Mouse (Mus musculus): ENCODE measurements around the gene Olfr1160. TPM values are rescaled to one million over a fixed set of nuclear protein-coding genes. Genes with fewer than 3 reads are reported as not detected.
"Not testable (repeated sequence)": the region's sequence is repeated elsewhere in the genome, so short reads cannot be mapped to it uniquely, and the experiment has no call there.

The Olfr1160 gene
- not detected for total RNA-seq (2021)
- long read RNA-seq, experiment 1 = 0 reads
- long read RNA-seq, experiment 2 = 0 reads

DNA sequence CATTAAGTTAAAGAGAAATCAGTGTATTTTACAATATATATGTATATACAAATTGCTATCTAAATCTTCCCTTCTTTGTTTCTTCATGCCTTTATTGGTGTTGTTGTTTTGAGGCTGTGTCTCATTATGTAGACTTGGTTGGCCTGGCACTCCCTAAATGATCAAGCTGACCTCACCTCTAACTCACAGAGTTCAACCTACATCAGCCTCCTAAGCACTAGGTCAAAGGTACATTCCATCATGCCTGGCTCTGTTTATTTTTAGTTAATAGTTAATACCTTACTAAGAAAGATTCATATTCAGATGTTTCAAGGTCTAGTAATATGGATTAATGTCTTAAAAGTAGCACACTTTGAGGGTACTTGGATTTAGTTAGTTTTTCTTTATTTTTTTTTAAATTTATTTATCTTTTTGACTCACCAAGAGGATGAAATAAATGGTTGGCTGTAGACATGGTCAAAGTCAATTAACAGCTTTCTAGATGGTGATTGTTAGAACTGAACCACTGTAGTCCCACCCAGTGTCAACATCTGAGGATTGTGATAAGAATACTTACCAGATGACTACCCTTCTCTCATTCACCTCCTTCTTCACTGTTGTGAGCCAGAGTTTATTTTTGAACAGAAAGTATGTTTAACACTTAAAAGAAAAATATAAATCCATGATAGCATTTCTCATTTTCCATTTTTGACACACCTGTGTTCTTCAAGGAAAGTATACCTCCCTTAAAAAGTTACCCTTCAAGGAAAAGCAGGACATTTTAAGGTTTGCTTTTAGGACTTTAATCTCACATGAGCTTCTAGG lies at the start of gene Olfr1160:
Olfr1160 (minus strand) TSS at position 754 of the 804 bp plus-strand sequence.
- no peak for DNase-seq
- intact Hi-C loops (cut with DNase I; ENCODE audit: low total_unique reads) = no loop called here

DNA sequence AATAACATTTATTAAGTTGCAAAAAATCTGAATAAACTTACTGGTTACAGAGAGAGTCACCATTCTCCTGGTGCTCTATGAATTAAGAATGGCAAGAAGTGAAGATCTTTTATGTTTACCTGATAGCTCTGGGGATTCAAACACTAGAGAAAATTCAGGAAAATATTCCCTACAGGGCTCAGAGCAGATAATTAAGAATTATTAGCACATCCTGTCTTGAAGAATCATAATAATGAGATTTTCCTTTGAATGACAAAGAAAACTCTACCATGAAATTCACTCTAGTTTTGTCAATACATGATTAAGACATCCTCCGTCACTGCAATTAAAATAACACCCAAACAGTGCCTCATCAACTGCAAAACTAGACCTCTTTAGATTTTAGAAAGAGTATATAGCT lies 43.0 kb upstream of the Olfr1160 start, which contains the start of gene Olfr1162:
Olfr1162 (minus strand) TSS at position 101 of the 400 bp plus-strand sequence.
- intact Hi-C loops (cut with DNase I; ENCODE audit: low total_unique reads) = no loop called here
- no peak for DNase-seq

DNA sequence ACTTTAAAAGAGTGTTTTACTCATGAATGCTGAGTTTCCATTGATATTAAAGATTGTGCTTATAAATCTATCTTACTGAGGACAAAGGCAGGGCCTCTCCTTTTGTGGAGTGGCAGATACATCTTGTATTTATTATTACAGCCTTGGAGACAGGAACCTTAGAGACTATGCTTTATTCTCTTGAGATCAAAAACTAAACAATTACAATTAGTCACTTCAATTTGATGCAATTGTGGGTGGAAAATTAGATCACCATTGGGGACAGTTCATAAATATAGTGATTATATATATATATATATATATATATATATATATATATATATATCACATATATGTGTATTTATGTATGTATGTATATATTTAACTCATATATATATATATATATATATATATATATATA lies 29.5 kb upstream of the Olfr1160 start, which contains the start of gene Olfr73:
Olfr73 (minus strand) TSS at position 101 of the 400 bp plus-strand sequence.
- intact Hi-C loops (cut with DNase I; ENCODE audit: low total_unique reads) = no loop called here
- DNase-seq = no peak

DNA sequence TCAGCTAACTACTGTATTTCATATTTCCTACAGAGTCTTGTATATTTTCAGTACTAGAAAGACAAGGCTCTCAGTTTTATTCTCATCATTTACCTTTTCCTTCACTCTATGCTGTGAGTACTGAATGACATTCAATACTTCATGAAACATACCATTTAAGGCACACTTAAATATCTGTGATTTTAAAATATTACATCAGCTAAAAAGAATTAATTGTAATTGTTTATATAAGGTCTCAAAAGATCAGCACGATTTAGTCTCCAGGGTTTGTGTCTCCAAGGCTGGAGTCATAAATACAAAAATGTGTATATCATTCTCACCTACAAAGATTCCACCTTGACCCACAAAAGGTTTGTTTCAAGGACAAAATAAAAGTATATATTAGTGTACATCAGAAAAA lies 14.4 kb upstream of the Olfr1160 start, which contains the start of gene Olfr1161:
Olfr1161 (plus strand) TSS at position 301 of the 400 bp plus-strand sequence.
- intact Hi-C loops (cut with DNase I; ENCODE audit: low total_unique reads); DNase-seq: not testable (repeated sequence)

DNA sequence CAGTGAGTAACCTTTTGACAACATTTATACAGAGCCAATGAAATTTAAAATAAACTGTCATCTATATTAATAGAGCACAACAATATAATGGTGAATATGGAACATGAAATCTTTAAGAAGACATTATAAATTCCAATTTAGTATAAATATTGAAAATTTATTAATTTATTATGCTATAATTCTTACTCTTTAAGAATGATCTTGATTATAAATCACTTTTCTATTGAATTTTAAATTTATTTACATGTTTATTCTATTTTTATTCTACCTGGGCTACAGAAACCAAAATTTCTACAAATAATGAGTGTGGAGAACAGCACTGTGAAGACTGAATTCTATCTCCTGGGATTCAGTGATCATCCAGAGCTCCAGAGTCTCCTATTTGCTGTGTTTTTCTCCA lies 18.3 kb downstream of the Olfr1160 start, which contains the start of gene Olfr1158:
Olfr1158 (plus strand) TSS at position 301 of the 400 bp plus-strand sequence.
- intact Hi-C loops (cut with DNase I; ENCODE audit: low total_unique reads) = no loop called here
- DNase-seq = no peak

DNA sequence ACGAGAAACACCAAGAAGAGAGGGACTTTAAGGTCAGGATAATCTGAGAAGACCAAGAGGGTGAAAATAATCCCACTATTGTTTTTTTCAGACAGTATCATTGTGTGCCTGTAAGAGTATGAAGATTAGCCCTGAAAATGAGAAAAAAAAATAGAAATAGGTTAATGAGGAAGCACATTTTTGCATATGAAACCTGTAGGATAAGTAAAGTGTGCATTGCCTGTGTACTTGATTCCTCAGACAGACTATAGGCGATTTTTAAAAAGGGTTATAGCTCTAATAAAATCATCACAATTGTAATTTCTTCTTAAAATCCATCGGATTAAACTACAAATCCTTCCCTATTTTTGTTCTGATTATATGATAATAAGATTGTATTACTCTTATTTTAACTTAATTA lies 33.5 kb downstream of the Olfr1160 start, which contains the start of gene Olfr74:
Olfr74 (minus strand) TSS at position 101 of the 400 bp plus-strand sequence.
- intact Hi-C loops (cut with DNase I; ENCODE audit: low total_unique reads) = no loop called here

DNA sequence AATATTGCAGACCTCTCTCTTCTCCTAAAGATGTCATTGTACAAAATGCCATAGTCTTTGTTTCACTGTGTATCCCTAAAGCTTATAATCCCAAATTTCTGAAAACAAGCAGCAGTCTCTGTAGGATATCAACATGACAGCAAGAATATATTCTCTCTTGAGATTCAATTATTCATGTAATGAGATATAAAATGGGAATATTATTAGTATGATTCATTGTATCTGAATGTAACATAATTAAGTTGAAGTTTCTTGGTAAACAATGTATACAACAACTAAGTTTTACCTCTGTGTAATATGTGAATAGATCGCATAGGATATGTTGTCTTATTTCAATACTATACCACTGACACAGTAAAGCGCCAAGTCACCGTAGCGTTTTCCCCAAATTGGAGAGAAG lies 39.9 kb downstream of the Olfr1160 start, which contains the start of gene Olfr1157:
Olfr1157 (minus strand) TSS at position 101 of the 400 bp plus-strand sequence.
- intact Hi-C loops (cut with DNase I; ENCODE audit: low total_unique reads) = no loop called here
- no peak for DNase-seq

More for the DNA sequence above, 33.5 kb downstream of the Olfr1160 start, which contains the start of gene Olfr74:
- no peak for DNase-seq

DNA sequence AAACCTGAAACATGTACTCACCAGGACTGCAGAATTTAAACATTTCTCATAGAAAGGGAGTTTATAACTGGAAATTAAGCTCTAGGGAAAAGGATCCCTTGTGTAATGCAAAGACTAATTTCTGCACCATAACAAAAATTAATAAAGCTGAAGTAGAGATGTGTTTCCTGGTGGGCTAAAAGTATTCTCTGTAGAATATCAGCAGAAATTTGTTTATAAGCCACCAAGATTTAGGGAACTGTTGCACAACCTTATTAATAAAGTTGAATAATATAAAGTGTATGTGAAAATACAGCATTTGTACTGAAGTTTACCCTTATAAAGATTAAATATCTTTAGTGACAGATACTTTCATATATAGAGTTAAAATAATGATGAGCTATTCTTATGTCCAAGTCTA lies 55.1 kb downstream of the Olfr1160 start, which contains the start of gene Olfr1156:
Olfr1156 (minus strand) TSS at position 101 of the 400 bp plus-strand sequence.
- intact Hi-C loops (cut with DNase I; ENCODE audit: low total_unique reads) = no loop called here
- DNase-seq = no peak

Other genes starting within 250 kb of the Olfr1160 start
- gene Olfr152, start 228.8 kb downstream of the Olfr1160 start, total RNA-seq (2021) = not detected
- not detected for gene Olfr1143, start 207.7 kb downstream of the Olfr1160 start, total RNA-seq (2021)
- gene Olfr1145, start 198.4 kb downstream of the Olfr1160 start, total RNA-seq (2021) = not detected
- gene Olfr1148, start 177.7 kb downstream of the Olfr1160 start, total RNA-seq (2021) = not detected
- gene Olfr1150-ps1, start 164.3 kb downstream of the Olfr1160 start, total RNA-seq (2021) = not detected
- gene Olfr1151, start 152.4 kb downstream of the Olfr1160 start, total RNA-seq (2021) = not detected
- gene Olfr1152, start 141.8 kb downstream of the Olfr1160 start, total RNA-seq (2021) = not detected
- gene Olfr1153, start 113.3 kb downstream of the Olfr1160 start, total RNA-seq (2021) = not detected
- gene Olfr1154, start 103.1 kb downstream of the Olfr1160 start, total RNA-seq (2021) = not detected
- not detected for gene Olfr1155, start 63.1 kb downstream of the Olfr1160 start, total RNA-seq (2021)
- gene Olfr1156, start 55.2 kb downstream of the Olfr1160 start, total RNA-seq (2021) = not detected
- gene Olfr1157, start 40.0 kb downstream of the Olfr1160 start, total RNA-seq (2021) = not detected
- gene Olfr74, start 33.6 kb downstream of the Olfr1160 start, total RNA-seq (2021) = not detected
- gene Olfr1158, start 18.2 kb downstream of the Olfr1160 start, total RNA-seq (2021) = not detected
- not detected for gene Olfr1161, start 14.5 kb upstream of the Olfr1160 start, total RNA-seq (2021)
- not detected for gene Olfr73, start 29.4 kb upstream of the Olfr1160 start, total RNA-seq (2021)
- not detected for gene Olfr1162, start 42.9 kb upstream of the Olfr1160 start, total RNA-seq (2021)
- gene Olfr1163, start 63.6 kb upstream of the Olfr1160 start, total RNA-seq (2021) = not detected
- gene Olfr1164, start 85.7 kb upstream of the Olfr1160 start, total RNA-seq (2021) = not detected
- not detected for gene Olfr1166, start 120.0 kb upstream of the Olfr1160 start, total RNA-seq (2021)
- gene Olfr1167, start 146.9 kb upstream of the Olfr1160 start, total RNA-seq (2021) = not detected
- gene Olfr1168, start 173.6 kb upstream of the Olfr1160 start, total RNA-seq (2021) = not detected
- not detected for gene Olfr1170, start 220.1 kb upstream of the Olfr1160 start, total RNA-seq (2021)